Mouse (Mus musculus): ENCODE data around the gene Hoxd3. TPM values are rescaled to one million over a fixed set of nuclear protein-coding genes. Genes with fewer than 3 reads are reported as not detected.

The Hoxd3 gene
- total RNA-seq, 1 experiment = 0.40 TPM

- no peak for TF ChIP-seq CHD2 (IDR thresholded peaks at IDR 0.05; ENCODE audit: low read depth, low read length)
- TF ChIP-seq ZC3H11A (IDR thresholded peaks at IDR 0.05; ENCODE audit: borderline replicate concordance, low read depth, low read length) = no peak
- no peak for TF ChIP-seq MAFK (IDR thresholded peaks at IDR 0.05; ENCODE audit: insufficient read depth, low read depth, low read length)
- no peak for TF ChIP-seq HCFC1 (IDR thresholded peaks at IDR 0.05; ENCODE audit: borderline replicate concordance, insufficient read depth, low read length)
- TF ChIP-seq ZNF384 (IDR thresholded peaks at IDR 0.05; ENCODE audit: low read depth, low read length) = no peak
- Histone ChIP-seq H3K4me1 (ENCODE audit: control insufficient read depth in 2 of 2, insufficient read depth in 2 of 2, low read length in 2 of 2, poor library complexity in 1 of 2) (peaks cover 0 to 5% of the 10 kb centered on the region in 2 experiments; a peak in 1 of 4 replicates), H3K36me3 (ENCODE audit: control insufficient read depth, insufficient read depth, low read length, poor library complexity, severe bottlenecking) (no peaks in the 10 kb centered on the region), H3K9ac (ENCODE audit: insufficient read depth, low read depth, low read length, poor library complexity, severe bottlenecking) (no peak overlapping the region), H3K4me3 (ENCODE audit: insufficient read depth in 1 of 2, low read depth in 1 of 2, low read length in 2 of 2, poor library complexity in 1 of 2, severe bottlenecking in 1 of 2) (no peak overlapping the region), H3K27ac (ENCODE audit: insufficient read depth, low read depth, low read length, poor library complexity, severe bottlenecking) (no peak overlapping the region), H3K9me3 (ENCODE audit: control insufficient read depth, insufficient read depth, low read depth, low read length) (no peaks in the 10 kb centered on the region)
- in situ Hi-C loops (cut with MboI; ENCODE audit: low sequenced_read_pairs in 2 of 2, unreplicated experiment in 2 of 2) = loop anchor here (25.0 kb wide), 2 partner anchors 606 to 881 kb away; no protein-coding TSS in a partner anchor
- DNase-seq (ENCODE audit: low read depth, low spot score) = no peak
Observed at GRCm38 (mm10) chr2:74706393-74706960, 5.2 kb upstream of the Hoxd3 start.

GRCm38 (mm10) chr2:74707599-74707998 lies 4.1 kb upstream of the Hoxd3 start:
- in situ Hi-C loops (cut with MboI; ENCODE audit: low sequenced_read_pairs in 2 of 2, unreplicated experiment in 2 of 2) = loop anchor here (25.0 kb wide), 2 partner anchors 605 to 880 kb away; no protein-coding TSS in a partner anchor
- DNase-seq (ENCODE audit: low read depth, low spot score) = no peak
- TF ChIP-seq HCFC1 (IDR thresholded peaks at IDR 0.05; ENCODE audit: borderline replicate concordance, insufficient read depth, low read length) (no peak), ZNF384 (IDR thresholded peaks at IDR 0.05; ENCODE audit: low read depth, low read length) (no peak), MAFK (IDR thresholded peaks at IDR 0.05; ENCODE audit: insufficient read depth, low read depth, low read length) (no peak), ZC3H11A (IDR thresholded peaks at IDR 0.05; ENCODE audit: borderline replicate concordance, low read depth, low read length) (no peak), CHD2 (IDR thresholded peaks at IDR 0.05; ENCODE audit: low read depth, low read length) (no peak)
- Histone ChIP-seq H3K27ac (ENCODE audit: insufficient read depth, low read depth, low read length, poor library complexity, severe bottlenecking) (no peak overlapping the region), H3K4me1 (ENCODE audit: control insufficient read depth in 2 of 2, insufficient read depth in 2 of 2, low read length in 2 of 2, poor library complexity in 1 of 2) (peaks cover 0 to 7% of the 10 kb centered on the region in 2 experiments; a peak in 1 of 4 replicates), H3K9ac (ENCODE audit: insufficient read depth, low read depth, low read length, poor library complexity, severe bottlenecking) (no peak overlapping the region), H3K4me3 (ENCODE audit: insufficient read depth in 1 of 2, low read depth in 1 of 2, low read length in 2 of 2, poor library complexity in 1 of 2, severe bottlenecking in 1 of 2) (no peak overlapping the region), H3K36me3 (ENCODE audit: control insufficient read depth, insufficient read depth, low read length, poor library complexity, severe bottlenecking) (no peaks in the 10 kb centered on the region), H3K9me3 (ENCODE audit: control insufficient read depth, insufficient read depth, low read depth, low read length) (no peaks in the 10 kb centered on the region)

GRCm38 (mm10) chr2:74708676-74709075 lies 3.1 kb upstream of the Hoxd3 start:
- Histone ChIP-seq H3K4me1 (ENCODE audit: control insufficient read depth in 2 of 2, insufficient read depth in 2 of 2, low read length in 2 of 2, poor library complexity in 1 of 2) (peaks cover 0 to 7% of the 10 kb centered on the region in 2 experiments; a peak in 1 of 4 replicates), H3K36me3 (ENCODE audit: control insufficient read depth, insufficient read depth, low read length, poor library complexity, severe bottlenecking) (no peaks in the 10 kb centered on the region), H3K9me3 (ENCODE audit: control insufficient read depth, insufficient read depth, low read depth, low read length) (no peaks in the 10 kb centered on the region), H3K4me3 (ENCODE audit: insufficient read depth in 1 of 2, low read depth in 1 of 2, low read length in 2 of 2, poor library complexity in 1 of 2, severe bottlenecking in 1 of 2) (no peak overlapping the region), H3K27ac (ENCODE audit: insufficient read depth, low read depth, low read length, poor library complexity, severe bottlenecking) (no peak overlapping the region), H3K9ac (ENCODE audit: insufficient read depth, low read depth, low read length, poor library complexity, severe bottlenecking) (no peak overlapping the region)
- in situ Hi-C loops (cut with MboI; ENCODE audit: low sequenced_read_pairs in 2 of 2, unreplicated experiment in 2 of 2) = loop anchor here (25.0 kb wide), 2 partner anchors 604 to 879 kb away; no protein-coding TSS in a partner anchor
- TF ChIP-seq HCFC1 (IDR thresholded peaks at IDR 0.05; ENCODE audit: borderline replicate concordance, insufficient read depth, low read length) (no peak), ZC3H11A (IDR thresholded peaks at IDR 0.05; ENCODE audit: borderline replicate concordance, low read depth, low read length) (no peak), CHD2 (IDR thresholded peaks at IDR 0.05; ENCODE audit: low read depth, low read length) (no peak), MAFK (IDR thresholded peaks at IDR 0.05; ENCODE audit: insufficient read depth, low read depth, low read length) (no peak), ZNF384 (IDR thresholded peaks at IDR 0.05; ENCODE audit: low read depth, low read length) (no peak)
- no peak for DNase-seq (ENCODE audit: low read depth, low spot score)

GRCm38 (mm10) chr2:74709465-74710419 lies 2.0 kb upstream of the Hoxd3 start:
- TF ChIP-seq HCFC1 (IDR thresholded peaks at IDR 0.05; ENCODE audit: borderline replicate concordance, insufficient read depth, low read length) = no peak
- TF ChIP-seq CHD2 (IDR thresholded peaks at IDR 0.05; ENCODE audit: low read depth, low read length) = no peak
- no peak for TF ChIP-seq MAFK (IDR thresholded peaks at IDR 0.05; ENCODE audit: insufficient read depth, low read depth, low read length)
- peak; percentile 73 for TF ChIP-seq ZNF384 (IDR thresholded peaks at IDR 0.05; ENCODE audit: low read depth, low read length)
- TF ChIP-seq ZC3H11A (IDR thresholded peaks at IDR 0.05; ENCODE audit: borderline replicate concordance, low read depth, low read length) = no peak
- Histone ChIP-seq H3K9ac (ENCODE audit: insufficient read depth, low read depth, low read length, poor library complexity, severe bottlenecking) (no peak overlapping the region), H3K4me3 (ENCODE audit: insufficient read depth in 1 of 2, low read depth in 1 of 2, low read length in 2 of 2, poor library complexity in 1 of 2, severe bottlenecking in 1 of 2) (no peak overlapping the region), H3K4me1 (ENCODE audit: control insufficient read depth in 2 of 2, insufficient read depth in 2 of 2, low read length in 2 of 2, poor library complexity in 1 of 2) (peaks cover 0 to 4% of the 10 kb centered on the region in 2 experiments; a peak in 1 of 4 replicates), H3K27ac (ENCODE audit: insufficient read depth, low read depth, low read length, poor library complexity, severe bottlenecking) (no peak overlapping the region), H3K9me3 (ENCODE audit: control insufficient read depth, insufficient read depth, low read depth, low read length) (no peaks in the 10 kb centered on the region), H3K36me3 (ENCODE audit: control insufficient read depth, insufficient read depth, low read length, poor library complexity, severe bottlenecking) (no peaks in the 10 kb centered on the region)
- in situ Hi-C loops (cut with MboI; ENCODE audit: low sequenced_read_pairs in 2 of 2, unreplicated experiment in 2 of 2) = loop anchor here (10.0 to 25.0 kb wide), 4 partner anchors 345 to 878 kb away; no protein-coding TSS in a partner anchor
- DNase-seq (ENCODE audit: low read depth, low spot score) = no peak

Measured in ES-E14 (cell line).